Mouse (Mus musculus) midbrain, embryonic 16.5 days (tissue): ENCODE measurements at regions not wholly inside any gene's neighbourhood (a gene's known extent, or its start where the extent isn't known, plus 50 kb on each side); places are given as distances from the start of the nearest gene placed in this dataset.

ENCODE experiments used
- ATAC-seq: fragments of 200-750 bp; cut with Nextera tagmentation; 2 replicates; pipeline ENCODE4 v1.8.0; 2017; ENCODE audit warnings: moderate TSS enrichment
- H3K27ac ChIP-seq: fragments of 300-500 bp; sonication (generic); 2 replicates; pipeline ENCODE4 v1.5.1; 2014; ENCODE audit warnings: mild to moderate bottlenecking, low read length, mixed read lengths
- H3K27me3 ChIP-seq: fragments of 300-500 bp; sonication (generic); 2 replicates; pipeline ENCODE4 v1.6.1; 2014; ENCODE audit warnings: low read depth, low read length, mixed read lengths; ENCODE audit not compliant: control insufficient read depth, insufficient read depth
- H3K36me3 ChIP-seq: fragments of 300-500 bp; sonication (generic); 2 replicates; pipeline ENCODE4 v1.6.1; 2014; ENCODE audit warnings: mild to moderate bottlenecking, low read length, moderate library complexity, mixed read lengths; ENCODE audit not compliant: control insufficient read depth, insufficient read depth
- H3K4me1 ChIP-seq: fragments of 300-500 bp; sonication (generic); 2 replicates; pipeline ENCODE4 v1.6.1; 2014; ENCODE audit warnings: mild to moderate bottlenecking, low read length, mixed read lengths; ENCODE audit not compliant: control insufficient read depth, insufficient read depth
- H3K4me2 ChIP-seq: fragments of 300-500 bp; sonication (generic); 2 replicates; pipeline ENCODE4 v1.6.1; 2014; ENCODE audit warnings: mild to moderate bottlenecking, low read length, mixed read lengths
- H3K4me3 ChIP-seq: fragments of 300-500 bp; sonication (generic); 2 replicates; pipeline ENCODE4 v1.5.1; 2014; ENCODE audit warnings: low read depth, mild to moderate bottlenecking, low read length, moderate library complexity, mixed read lengths
- H3K9ac ChIP-seq: fragments of 300-500 bp; sonication (generic); 2 replicates; pipeline ENCODE4 v1.6.1; 2014; ENCODE audit warnings: low read depth, low read length, mixed read lengths
- H3K9me3 ChIP-seq: fragments of 300-500 bp; sonication (generic); replicated peaks from 2 replicates; pipeline ENCODE4 v1.6.1; 2014; ENCODE audit warnings: mild to moderate bottlenecking, low read length, mixed read lengths; ENCODE audit not compliant: control insufficient read depth, poor library complexity, severe bottlenecking
- WGBS: fragments of 180-500 bp; shearing (Covaris S2); extraction: QIAGEN DNeasy Blood & Tissue Kit; methylation state at CpG from one replicate; pipeline ENCODE4 v1.1.7; 2014; 5-methylcytosine and 5-hydroxymethylcytosine counted together

DNA sequence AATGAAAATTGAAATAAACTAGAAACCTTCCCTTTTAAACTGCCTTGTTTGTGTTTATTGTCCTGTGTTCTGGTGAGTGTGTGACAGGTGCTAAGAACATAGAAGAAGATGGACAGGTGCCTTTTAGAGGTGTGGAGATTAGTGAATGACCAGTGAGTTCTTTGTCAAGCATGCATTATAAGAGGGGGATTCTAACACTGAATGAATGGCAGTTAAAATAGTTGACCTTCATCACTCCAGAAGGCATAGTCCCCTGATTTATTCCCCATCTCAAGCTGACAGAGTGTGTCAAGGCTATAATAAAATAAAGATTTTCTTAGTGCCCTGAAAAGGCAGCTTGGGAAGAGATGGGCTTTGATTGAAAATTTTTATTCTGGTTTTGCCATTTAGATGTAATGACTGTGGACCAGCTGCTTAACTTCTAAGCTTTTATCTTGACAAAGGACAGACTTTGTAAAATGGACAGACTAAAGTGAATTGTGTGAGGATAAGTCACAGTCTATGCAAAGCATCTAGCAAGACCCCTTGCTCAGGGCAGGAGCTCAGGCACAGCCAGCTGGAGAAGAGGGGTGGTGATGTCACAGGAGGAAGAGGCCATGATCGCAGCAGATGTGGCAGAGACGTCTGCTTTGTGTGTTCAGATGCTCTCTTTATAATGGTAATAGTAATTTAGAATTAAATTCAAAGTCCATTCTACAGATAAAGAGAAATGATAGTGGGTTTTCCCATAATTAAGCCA lies 1195.8 kb upstream of the Tenm4 start:
- Histone ChIP-seq H3K27me3 (no peaks in the 10 kb centered on the region), H3K9ac (no peak overlapping the region), H3K36me3 (no peaks in the 10 kb centered on the region), H3K4me1 (0 out of 2 replicates have a peak, but pooled peaks cover 2% of the 10 kb centered on the region), H3K4me2 (no peak overlapping the region), H3K4me3 (no peak overlapping the region), H3K27ac (no peak overlapping the region), H3K9me3 (no peaks in the 10 kb centered on the region)
- ATAC-seq, result no peak
- WGBS, result 25% methylated on average over 2 of the region's 2 CpGs

DNA sequence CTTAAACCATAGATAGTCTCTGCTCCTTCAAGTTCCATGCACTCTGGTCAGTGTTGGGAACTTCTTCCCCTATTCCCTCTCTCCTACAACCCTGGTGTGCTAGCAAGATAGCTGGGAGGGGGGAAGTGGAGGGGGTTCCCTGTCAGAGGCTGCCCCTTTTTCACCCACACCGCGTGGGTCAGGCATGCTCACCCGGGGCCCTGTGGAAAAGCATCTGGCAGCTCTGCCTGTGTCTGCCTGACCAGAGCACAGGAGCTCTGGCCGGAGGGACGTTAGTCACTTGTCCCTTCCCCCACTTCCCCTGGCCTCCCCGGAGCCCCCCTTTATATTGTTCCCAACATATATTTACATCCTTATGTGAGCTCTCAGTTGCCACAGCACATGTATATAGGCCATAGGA lies 1174.8 kb upstream of the Tenm4 start:
- no peaks in the 10 kb centered on the region for H3K36me3 ChIP-seq
- H3K27me3 ChIP-seq, result no peaks in the 10 kb centered on the region
- H3K4me3 ChIP-seq, result no peak overlapping the region
- no peak overlapping the region for H3K27ac ChIP-seq
- no peaks in the 10 kb centered on the region for H3K9me3 ChIP-seq
- no peak overlapping the region for H3K4me2 ChIP-seq
- WGBS, result 86% methylated on average over 6 of the region's 6 CpGs
- H3K9ac ChIP-seq, result no peak overlapping the region
- no peak for ATAC-seq
- no peaks in the 10 kb centered on the region for H3K4me1 ChIP-seq

DNA sequence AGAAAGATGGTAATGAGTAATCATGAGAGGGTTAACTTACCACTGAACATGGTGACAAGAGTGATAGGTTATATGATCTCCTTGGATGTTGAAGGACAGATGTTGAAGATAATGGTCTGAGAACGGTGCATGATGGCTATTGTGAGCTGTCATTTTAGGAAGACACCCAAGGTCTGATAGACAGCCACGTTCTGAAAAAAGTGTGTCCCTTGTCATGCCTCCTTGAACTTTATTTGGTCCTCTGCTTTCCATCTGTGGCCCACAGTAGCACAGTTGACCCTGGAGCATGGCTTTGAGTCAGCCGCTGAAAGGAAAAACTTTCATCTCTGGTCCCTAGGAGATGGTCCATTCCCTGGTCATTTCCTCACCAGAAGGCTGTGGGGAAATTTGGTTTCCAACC lies 1166.9 kb upstream of the Tenm4 start:
- WGBS, result 86% methylated on average over 3 of the region's 3 CpGs
- H3K27ac ChIP-seq, result no peak overlapping the region
- ATAC-seq, result no peak

DNA sequence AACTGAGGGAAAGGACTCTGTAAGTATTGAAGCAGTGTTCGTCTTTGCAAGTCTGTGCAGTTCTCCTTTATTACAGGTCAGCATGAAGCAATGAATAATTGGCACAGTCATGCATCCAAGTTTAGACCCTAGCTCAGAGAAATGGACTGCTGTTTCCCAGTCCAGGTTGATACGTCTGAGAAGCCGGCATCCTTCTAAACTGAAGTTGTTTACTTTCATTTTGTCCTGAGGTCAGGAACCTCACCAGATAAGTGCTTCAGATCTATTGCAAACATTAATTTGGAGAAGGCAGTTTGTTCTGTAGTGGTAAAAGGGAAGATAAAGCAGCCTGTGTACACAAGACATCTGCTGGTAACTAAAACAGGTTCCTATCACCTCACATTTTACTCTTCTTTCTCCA lies 1165.6 kb upstream of the Tenm4 start:
- Histone ChIP-seq H3K4me1 (no peaks in the 10 kb centered on the region), H3K4me3 (no peak overlapping the region), H3K9me3 (no peaks in the 10 kb centered on the region), H3K27ac (no peak overlapping the region), H3K27me3 (no peaks in the 10 kb centered on the region), H3K36me3 (no peaks in the 10 kb centered on the region), H3K4me2 (no peak overlapping the region), H3K9ac (no peak overlapping the region)
- 64% methylated on average over 3 of the region's 3 CpGs for WGBS
- ATAC-seq, result no peak

More for the DNA sequence above, 1166.9 kb upstream of the Tenm4 start:
- Histone ChIP-seq H3K36me3 (no peaks in the 10 kb centered on the region), H3K27me3 (no peaks in the 10 kb centered on the region), H3K9me3 (no peaks in the 10 kb centered on the region), H3K4me3 (no peak overlapping the region), H3K4me2 (no peak overlapping the region), H3K4me1 (no peaks in the 10 kb centered on the region), H3K9ac (no peak overlapping the region)

DNA sequence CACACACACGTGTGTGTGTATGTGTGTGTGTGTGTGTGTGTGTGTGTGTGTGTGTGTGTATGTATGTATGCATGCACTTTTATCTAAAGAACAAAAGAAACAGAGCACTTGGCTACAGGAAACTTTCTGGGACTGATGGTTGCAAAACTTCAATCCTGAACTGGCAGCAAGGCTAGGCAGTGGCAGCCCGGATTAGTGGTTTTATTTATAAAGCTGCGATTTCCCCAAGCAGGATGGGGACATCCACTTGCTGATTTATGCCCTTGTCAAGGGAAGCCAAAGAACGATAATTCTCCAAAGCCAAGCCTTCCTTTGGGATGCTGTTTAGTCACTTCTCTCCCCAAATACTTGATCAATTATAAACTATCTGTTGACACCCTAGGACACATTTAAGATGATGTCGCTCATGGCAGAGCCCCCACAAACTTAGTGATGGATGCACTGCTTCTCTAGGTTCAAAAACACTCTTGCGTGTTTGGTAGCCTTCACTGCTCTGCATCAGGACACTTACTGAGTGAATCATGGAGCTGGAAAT lies 1162.1 kb upstream of the Tenm4 start:
- no peaks in the 10 kb centered on the region for H3K9me3 ChIP-seq
- H3K9ac ChIP-seq, result no peak overlapping the region
- H3K27me3 ChIP-seq, result no peaks in the 10 kb centered on the region
- no peak for ATAC-seq
- no peak overlapping the region for H3K4me2 ChIP-seq
- no peak overlapping the region for H3K27ac ChIP-seq
- H3K4me1 ChIP-seq, result no peaks in the 10 kb centered on the region
- WGBS, result 81% methylated on average over 6 of the region's 6 CpGs
- no peaks in the 10 kb centered on the region for H3K36me3 ChIP-seq
- H3K4me3 ChIP-seq, result no peak overlapping the region

DNA sequence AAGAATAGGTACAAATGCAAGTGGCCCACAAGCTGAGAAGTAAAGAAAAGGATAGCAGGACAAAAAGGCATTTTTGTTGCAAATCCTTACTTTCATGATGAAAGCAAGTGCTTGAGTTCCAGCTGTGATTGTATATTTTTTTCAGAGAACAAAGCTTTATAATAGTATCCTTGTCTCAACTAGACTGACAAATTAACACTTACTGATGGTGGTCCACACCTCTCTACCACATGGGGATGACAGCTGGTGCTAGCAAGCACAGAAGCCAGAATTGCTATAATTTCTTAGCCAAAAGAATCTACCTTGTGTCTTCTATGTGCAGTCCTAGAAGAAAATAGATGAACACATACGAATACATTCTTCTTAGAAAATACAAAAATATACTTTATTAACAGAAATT lies 1150.8 kb upstream of the Tenm4 start:
- no peaks in the 10 kb centered on the region for H3K36me3 ChIP-seq
- no peak overlapping the region for H3K4me2 ChIP-seq
- 76% methylated on average over 1 of the region's 1 CpGs for WGBS
- H3K27me3 ChIP-seq, result no peaks in the 10 kb centered on the region
- no peak for ATAC-seq
- H3K4me1 ChIP-seq, result no peaks in the 10 kb centered on the region
- no peak overlapping the region for H3K9ac ChIP-seq
- H3K4me3 ChIP-seq, result no peak overlapping the region
- H3K9me3 ChIP-seq, result no peaks in the 10 kb centered on the region
- H3K27ac ChIP-seq, result no peak overlapping the region

DNA sequence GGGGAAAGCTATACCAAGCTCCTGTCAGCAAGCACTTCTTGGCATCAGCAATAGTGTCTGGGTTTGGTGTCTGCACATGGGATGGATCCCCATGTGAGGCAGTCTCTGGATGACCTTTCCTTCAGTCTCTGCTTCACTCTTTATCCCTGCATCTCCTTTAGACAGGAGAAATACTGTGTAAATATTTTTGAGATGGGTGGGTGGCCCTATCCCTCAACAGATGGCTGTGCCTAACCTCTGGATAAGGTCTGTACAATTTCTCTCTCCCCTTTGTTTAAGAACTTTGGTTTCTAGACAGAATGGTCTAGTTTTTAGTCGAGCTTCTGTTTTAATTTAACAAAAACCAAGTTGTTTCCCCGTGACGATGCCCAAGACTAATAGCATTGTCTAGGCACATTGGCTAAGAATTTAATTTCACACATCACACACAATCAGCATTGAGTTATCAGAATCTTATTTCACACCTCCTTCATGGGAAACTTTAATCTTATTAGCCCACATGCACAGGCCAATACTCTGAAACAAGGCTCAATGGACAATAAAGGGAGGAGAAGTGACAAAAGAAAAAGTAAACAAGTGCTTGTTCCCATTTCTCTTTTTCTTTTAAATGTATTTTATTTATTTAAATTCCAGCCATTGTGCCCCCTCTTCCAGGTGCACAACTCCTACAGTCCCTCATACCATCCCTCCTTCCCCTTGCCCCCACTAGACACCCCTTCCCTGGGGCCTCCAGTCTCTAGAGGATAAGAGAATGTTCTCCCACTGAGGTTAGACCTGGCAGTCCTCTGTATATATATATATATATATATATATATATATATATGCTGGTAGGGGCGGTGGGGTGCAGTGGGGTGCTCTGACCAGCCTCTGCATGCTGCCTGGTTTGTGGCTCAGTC lies 1142.9 kb upstream of the Tenm4 start:
- no peak overlapping the region for H3K9ac ChIP-seq
- H3K9me3 ChIP-seq, result no peaks in the 10 kb centered on the region
- ATAC-seq, result peak; percentile 73
- no peak overlapping the region for H3K4me2 ChIP-seq
- H3K27ac ChIP-seq, result no peak overlapping the region
- H3K36me3 ChIP-seq, result no peaks in the 10 kb centered on the region
- no peak overlapping the region for H3K4me3 ChIP-seq
- H3K4me1 ChIP-seq, result no peaks in the 10 kb centered on the region
- 29% methylated on average over 4 of the region's 4 CpGs for WGBS
- H3K27me3 ChIP-seq, result no peaks in the 10 kb centered on the region; the same call in 1 of the 2 replicates
